Mouse (Mus musculus) urinary bladder, postnatal 0 days (tissue): ENCODE data around the gene Trim67. TPM values are rescaled to one million over a fixed set of nuclear protein-coding genes. Genes with fewer than 3 reads are reported as not detected.

Source experiments
- polyA plus RNA-seq: library from polyadenylated mRNA; unstranded; fragments of >200 nt; fragmentation: Nextera tagmentation; extraction: Ambion mirVana; gene quantifications from 2 replicates; pipeline ENCODE4 v1.2.1, GENCODE M21; 2015

Trim67 gene
- 0.05 and 0.07 TPM in 2 replicates for polyA plus RNA-seq

GRCm38 (mm10) chr8:124792708-124793107 is at the start of gene Trim67:
Gene Trim67 (plus strand): TSS chr8:124793092.

GRCm38 (mm10) chr8:124751709-124752173 is 41.2 kb upstream of the Trim67 start, which contains the start of gene Fam89a:
Gene Fam89a (minus strand): TSS chr8:124751832.

GRCm38 (mm10) chr8:124862321-124863162 is 69.7 kb downstream of the Trim67 start, which contains the start of the genes Gnpat and 2810004N23Rik:
Gene Gnpat (plus strand): TSS chr8:124863033.
Gene 2810004N23Rik (minus strand): TSS chr8:124863120.

Other genes starting within 250 kb of the Trim67 start
- gene Agt, start 223.4 kb upstream of the Trim67 start, polyA plus RNA-seq, result 1.4 and 1.6 TPM in 2 replicates
- 0.08 and 0.11 TPM in 2 replicates for gene Capn9, start 217.0 kb upstream of the Trim67 start, polyA plus RNA-seq
- 30.7 and 43.5 TPM in 2 replicates for gene 2310022B05Rik, start 129.7 kb upstream of the Trim67 start, polyA plus RNA-seq
- gene Ttc13, start 71.1 kb upstream of the Trim67 start, polyA plus RNA-seq, result 18.1 and 19.0 TPM in 2 replicates
- gene Arv1, start 71.0 kb upstream of the Trim67 start, polyA plus RNA-seq, result 11.8 and 13.4 TPM in 2 replicates
- gene Fam89a, start 41.3 kb upstream of the Trim67 start, polyA plus RNA-seq, result 0.85 and 0.89 TPM in 2 replicates
- 46.3 and 49.0 TPM in 2 replicates for gene Gnpat, start 69.9 kb downstream of the Trim67 start, polyA plus RNA-seq
- 26.3 and 29.8 TPM in 2 replicates for gene 2810004N23Rik, start 70.0 kb downstream of the Trim67 start, polyA plus RNA-seq
- 5.4 and 5.8 TPM in 2 replicates for gene Exoc8, start 104.6 kb downstream of the Trim67 start, polyA plus RNA-seq
- gene Sprtn, start 104.8 kb downstream of the Trim67 start, polyA plus RNA-seq, result 6.2 and 7.4 TPM in 2 replicates
- gene Egln1, start 156.2 kb downstream of the Trim67 start, polyA plus RNA-seq, result 7.8 and 9.4 TPM in 2 replicates
- 67.1 and 73.6 TPM in 2 replicates for gene Tsnax, start 219.9 kb downstream of the Trim67 start, polyA plus RNA-seq